Mouse (Mus musculus) erythroblast, embryonic 14.5 days (primary cell): ENCODE results near the gene Smim24.

Experiments
- GATA1 ChIP-seq: IDR thresholded peaks from 2 replicates; pipeline ENCODE4 v1.6.1; 2012; ENCODE audit warnings: low read length, inconsistent platforms, mixed read lengths
- TAL1 ChIP-seq: IDR thresholded peaks from 3 replicates; pipeline ENCODE4 v1.6.1; 2012; ENCODE audit warnings: low read length, inconsistent platforms, mixed read lengths

- TF ChIP-seq GATA1 (no peak), TAL1 (no peak)
These were observed 40.9 kb downstream of the Smim24 start for GRCm38 (mm10) chr10:81433541-81434289.
